Mouse (Mus musculus): ENCODE measurements around the gene Mrpl55.

Mrpl55 gene

DNA sequence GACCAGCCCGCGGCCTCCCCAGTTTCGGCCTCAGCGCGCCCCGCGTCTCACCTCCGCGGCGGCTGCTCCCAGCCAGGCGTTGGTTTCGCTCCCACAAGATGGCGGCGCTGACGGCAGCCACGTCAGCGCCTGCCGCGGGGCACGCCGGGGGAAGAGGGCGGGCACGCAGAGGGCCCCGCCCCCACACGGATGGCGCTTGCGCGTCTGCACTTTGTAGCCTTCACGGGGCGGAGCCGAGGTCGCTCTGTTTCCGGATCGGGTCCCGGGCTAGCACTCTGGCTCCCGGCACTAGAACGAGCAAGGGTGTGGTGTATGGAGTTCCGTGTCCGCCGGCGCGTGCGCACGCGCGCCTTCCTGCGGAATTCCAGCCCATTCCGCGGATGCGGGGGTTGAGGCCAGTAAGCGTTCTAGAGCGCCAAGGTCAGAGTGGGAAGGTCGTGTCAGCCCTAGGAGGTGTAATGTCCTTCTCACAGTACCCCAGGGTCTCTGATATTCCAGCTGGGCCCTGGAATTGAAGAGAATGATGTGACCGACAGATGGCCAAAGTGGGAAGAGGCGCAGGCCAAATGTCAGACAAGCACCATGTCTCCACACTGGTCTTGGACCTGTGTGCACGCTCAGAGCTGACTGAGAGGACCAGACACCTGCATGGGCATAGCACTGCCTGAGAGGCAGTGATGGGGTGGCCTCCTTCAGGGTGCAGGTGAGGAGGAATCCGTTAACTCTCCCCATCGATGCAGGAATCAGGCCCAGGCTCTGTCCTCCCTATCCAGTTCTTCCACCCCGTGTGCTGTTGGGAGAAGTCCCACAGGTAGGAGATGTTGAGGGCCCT is 26.1 kb downstream of the Mrpl55 start, which contains the start of gene Arf1:
TSS of gene Arf1 (minus strand) at position 149 of the 832 bp plus-strand sequence.
- DNase-seq, result peak; percentile 98

GRCm38 (mm10) chr11:59230144-59230760 is 28.0 kb downstream of the Mrpl55 start:
- peak; percentile 71 to 73 for DNase-seq

DNA sequence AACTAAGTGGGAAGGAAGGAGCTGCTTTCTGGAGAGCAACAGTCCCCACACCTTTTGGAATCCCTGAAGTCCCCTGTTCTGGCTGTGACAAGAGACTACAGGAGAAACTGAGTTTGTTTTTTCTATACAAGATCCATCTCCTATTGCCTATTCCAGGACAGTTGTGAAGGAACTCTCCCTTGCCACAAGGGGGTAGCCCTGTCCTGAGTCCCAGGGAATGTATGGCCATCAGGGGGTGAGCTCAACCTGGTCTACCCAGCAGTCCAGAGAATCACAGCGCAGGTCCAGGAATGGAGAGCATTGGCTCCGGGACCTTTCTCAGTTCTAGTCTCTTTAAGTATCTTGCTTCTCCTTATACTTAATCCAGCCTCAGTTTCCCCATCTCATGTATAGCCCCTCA is 30.5 kb downstream of the Mrpl55 start:
- DNase-seq, result no peak

GRCm38 (mm10) chr11:59238525-59239427 is 36.5 kb downstream of the Mrpl55 start:
- DNase-seq, result peak; percentile 43 to 52

GRCm38 (mm10) chr11:59239428-59239785 is 37.1 kb downstream of the Mrpl55 start:
- no peak for DNase-seq

GRCm38 (mm10) chr11:59239796-59240195 is 37.5 kb downstream of the Mrpl55 start:
- DNase-seq, result no peak

GRCm38 (mm10) chr11:59241841-59242240 is 39.6 kb downstream of the Mrpl55 start:
- DNase-seq, result no peak

GRCm38 (mm10) chr11:59243856-59244255 is 41.6 kb downstream of the Mrpl55 start:
- DNase-seq, result no peak

GRCm38 (mm10) chr11:59248101-59248500 is 45.8 kb downstream of the Mrpl55 start:
- DNase-seq, result no peak
